Mouse (Mus musculus) thymus, adult 2 months (tissue): ENCODE results near the gene Rbfox2.

Experiments
- CTCF ChIP-seq: fragments of 200-500 bp; IDR thresholded peaks from 2 replicates; pipeline ENCODE4 v1.5.1; 2012; ENCODE audit warnings: mild to moderate bottlenecking, control low read depth, low read length, moderate library complexity, borderline replicate concordance; ENCODE audit not compliant: control insufficient read depth, poor library complexity, insufficient read depth; ENCODE audit errors: extremely low read depth
- POLR2A ChIP-seq: fragments of 200-500 bp; IDR thresholded peaks from 2 replicates; pipeline ENCODE4 v1.6.1; 2012; ENCODE audit warnings: mild to moderate bottlenecking, low read length, control low read depth, moderate library complexity; ENCODE audit not compliant: control insufficient read depth, poor library complexity, insufficient read depth; ENCODE audit errors: extremely low read depth

DNA sequence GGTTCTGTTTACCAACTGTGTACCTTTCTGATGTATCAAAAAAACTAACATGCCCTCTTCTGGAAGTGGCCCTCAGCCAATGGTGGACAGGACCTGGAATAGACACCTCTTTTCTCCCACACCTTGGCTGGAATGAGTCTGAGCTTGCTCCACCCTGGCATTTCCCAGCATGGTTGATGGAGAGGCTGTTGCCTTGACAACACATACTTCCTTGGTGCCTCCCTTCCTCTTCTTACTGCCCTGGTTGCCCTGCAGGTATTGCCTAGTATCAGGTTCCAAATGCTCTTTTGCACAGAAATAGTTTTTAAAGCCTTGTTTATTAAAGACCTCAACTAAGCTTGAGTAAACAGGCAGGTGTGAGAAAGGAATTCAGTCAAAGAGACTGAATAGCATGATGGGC is 33.8 kb upstream of the Rbfox2 start:
- TF ChIP-seq POLR2A: no peak
- TF ChIP-seq CTCF: no peak
